ENCODE assay signal across 8 mouse cellular contexts in genomic region chr9:71592577-71593285, GRCm38 (mm10). TPM values are rescaled to one million over a fixed set of nuclear protein-coding genes. Genes with fewer than 3 reads are reported as not detected.
DNase-seq lines count a peak whose midpoint lies in the region; ATAC-seq and TF ChIP-seq lines count a peak whose summit lies in the region.

No protein-coding gene starts in this region.

- peak overlapping the region; percentile 67 for H3K4me2 ChIP-seq in embryonic facial prominence, embryonic 12.5 days (replicated peaks)
- H3K4me2 ChIP-seq in hindbrain, embryonic 15.5 days = peak overlapping the region; percentile 90
- peak overlapping the region; percentile 93 for H3K4me2 ChIP-seq in midbrain, embryonic 16.5 days (ENCODE audit: low read length)

- TF ChIP-seq CTCF in layer of hippocampus, adult 2 months (conservative IDR thresholded peaks at IDR 0.05) = no peak; the same call in 1 of the 2 replicates

- peak overlapping the region; percentile 52 for H3K4me3 ChIP-seq in layer of hippocampus, adult 2 months
- H3K4me3 ChIP-seq in embryonic facial prominence, embryonic 12.5 days = peak overlapping the region; percentile 61
- peak overlapping the region; percentile 59 for H3K4me3 ChIP-seq in hindbrain, embryonic 15.5 days
- H3K4me3 ChIP-seq in midbrain, embryonic 16.5 days (ENCODE audit: low read depth, low read length) = peak overlapping the region; percentile 57

- no peak overlapping the region; the same call in 1 of the 2 replicates for H3K9ac ChIP-seq in embryonic facial prominence, embryonic 12.5 days
- peak overlapping the region; percentile 62; the same call in 1 of the 2 replicates for H3K9ac ChIP-seq in hindbrain, embryonic 15.5 days
- H3K9ac ChIP-seq in midbrain, embryonic 16.5 days (ENCODE audit: low read depth, low read length) = peak overlapping the region; percentile 71; the same call in 1 of the 2 replicates

- 0 out of 2 replicates have a peak, but pooled peaks have one; percentile 8 for ATAC-seq in embryonic facial prominence, embryonic 12.5 days (ENCODE audit: insufficient number of reproducible peaks, insufficient read depth, low FRiP score, low TSS enrichment)
- ATAC-seq in hindbrain, embryonic 15.5 days (ENCODE audit: low FRiP score, low read depth) = no peak
- peak; percentile 21; the same call in 1 of the 2 replicates for ATAC-seq in midbrain, embryonic 16.5 days

- no peaks in the 10 kb centered on the region for H3K36me3 ChIP-seq in embryonic facial prominence, embryonic 12.5 days
- H3K36me3 ChIP-seq in hindbrain, embryonic 15.5 days = no peaks in the 10 kb centered on the region
- H3K36me3 ChIP-seq in midbrain, embryonic 16.5 days (ENCODE audit: control insufficient read depth, insufficient read depth, low read length) = no peaks in the 10 kb centered on the region

- WGBS in embryonic facial prominence, embryonic 12.5 days = 50% methylated on average over 6 of the region's 6 CpGs
- 41% methylated on average over 6 of the region's 6 CpGs for WGBS in hindbrain, embryonic 15.5 days
- WGBS in midbrain, embryonic 16.5 days = 33% methylated on average over 6 of the region's 6 CpGs

- DNase-seq in layer of hippocampus, adult 2 months (ENCODE audit: low spot score in 2 of 2) = no peak
- DNase-seq in layer of hippocampus, adult 8-10 months (ENCODE audit: low spot score in 2 of 2) = no peak
- no peak for DNase-seq in right cerebral cortex, postnatal 36 days (ENCODE audit: low spot score in 2 of 2)
- no peak for DNase-seq in adrenal gland, adult 18-20 months (ENCODE audit: low spot score in 2 of 2)
- no peak for DNase-seq in right cerebral cortex, postnatal 10 days (ENCODE audit: low spot score in 2 of 2)

- H3K27ac ChIP-seq in layer of hippocampus, adult 2 months = no peak overlapping the region
- no peak overlapping the region for H3K27ac ChIP-seq in embryonic facial prominence, embryonic 12.5 days
- no peak overlapping the region for H3K27ac ChIP-seq in hindbrain, embryonic 15.5 days (replicated peaks)
- H3K27ac ChIP-seq in midbrain, embryonic 16.5 days (ENCODE audit: low read length) = no peak overlapping the region

- H3K4me1 ChIP-seq in embryonic facial prominence, embryonic 12.5 days = peaks cover 11% of the 10 kb centered on the region; the same call in 1 of the 2 replicates
- peaks cover 13% of the 10 kb centered on the region for H3K4me1 ChIP-seq in hindbrain, embryonic 15.5 days (replicated peaks)
- peaks cover 3% of the 10 kb centered on the region; the same call in 1 of the 2 replicates for H3K4me1 ChIP-seq in midbrain, embryonic 16.5 days (ENCODE audit: control insufficient read depth, insufficient read depth, low read length)

- no peaks in the 10 kb centered on the region for H3K9me3 ChIP-seq in embryonic facial prominence, embryonic 12.5 days
- H3K9me3 ChIP-seq in hindbrain, embryonic 15.5 days = no peaks in the 10 kb centered on the region
- H3K9me3 ChIP-seq in midbrain, embryonic 16.5 days (replicated peaks; ENCODE audit: control insufficient read depth, low read length, poor library complexity, severe bottlenecking) = no peaks in the 10 kb centered on the region

- H3K27me3 ChIP-seq in embryonic facial prominence, embryonic 12.5 days = peaks cover 3% of the 10 kb centered on the region; the same call in 1 of the 2 replicates
- H3K27me3 ChIP-seq in hindbrain, embryonic 15.5 days = no peaks in the 10 kb centered on the region
- no peaks in the 10 kb centered on the region; the same call in 1 of the 2 replicates for H3K27me3 ChIP-seq in midbrain, embryonic 16.5 days (ENCODE audit: control insufficient read depth, insufficient read depth, low read depth, low read length)

RNA-seq across cellular contexts. Expression of gene Myzap, which starts 0.6 kb away (rescaled TPM):
- 1 to 10 TPM; 1.1 to 1.9 TPM for total RNA-seq in layer of hippocampus, adult 2 months (2021)
- 1 to 10 TPM; 1.3 to 2.1 (median 1.5) TPM for total RNA-seq in layer of hippocampus, adult 8-10 months (2022)
- polyA plus RNA-seq in embryonic facial prominence, embryonic 12.5 days (2016; fragmentation: Nextera tagmentation; extraction: Ambion mirVana) = 10.8 and 11.5 TPM in 2 replicates
- polyA plus RNA-seq in hindbrain, embryonic 15.5 days (2015; fragmentation: Nextera tagmentation; extraction: Ambion mirVana) = 2.3 and 2.5 TPM in 2 replicates
- polyA plus RNA-seq in midbrain, embryonic 16.5 days (2015; fragmentation: Nextera tagmentation; extraction: Ambion mirVana) = 2.5 and 2.6 TPM in 2 replicates
- total RNA-seq in adrenal gland, adult 18-20 months (2021) = 10 to 100 TPM; 11.2 to 12.7 TPM
